In the genomic region with DNA sequence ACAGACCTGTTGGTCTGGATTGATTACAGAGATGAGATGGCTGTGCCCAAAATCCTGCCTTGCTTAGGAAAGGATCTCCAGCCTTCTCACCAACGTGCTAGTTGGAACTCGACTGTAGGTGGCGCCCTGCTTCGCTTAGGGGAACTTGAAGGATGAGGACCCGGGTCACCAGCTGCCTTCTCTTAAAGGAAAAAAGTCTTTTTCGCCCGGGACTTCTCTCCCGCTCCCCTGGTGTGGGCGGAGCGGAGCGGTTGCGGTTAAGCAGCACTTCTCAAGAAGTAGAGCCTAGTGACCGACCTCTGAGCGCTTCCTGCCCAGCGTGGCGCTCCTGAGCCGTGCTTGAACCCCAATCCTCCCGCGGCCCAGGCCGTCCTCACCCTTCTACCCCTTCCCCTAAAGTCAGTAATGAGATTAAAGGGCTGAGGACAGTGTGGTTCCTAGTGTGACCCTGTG, we compare ENCODE assay signal across 8 mouse cellular contexts. TPM values are rescaled to one million over a fixed set of nuclear protein-coding genes. Genes with fewer than 3 reads are reported as not detected.
DNase-seq lines count a peak whose midpoint lies in the region; ATAC-seq and TF ChIP-seq lines count a peak whose summit lies in the region.

No protein-coding gene starts in this region.

- peaks cover 49% of the 10 kb centered on the region for H3K27me3 ChIP-seq in forebrain, embryonic 12.5 days
- no peaks in the 10 kb centered on the region for H3K27me3 ChIP-seq in heart, embryonic 16.5 days (ENCODE audit: control insufficient read depth, insufficient read depth, low read length)
- H3K27me3 ChIP-seq in liver, embryonic 15.5 days: peaks cover 46% of the 10 kb centered on the region
- H3K27me3 ChIP-seq in neural tube, embryonic 11.5 days (ENCODE audit: control insufficient read depth, insufficient read depth, low read length): 0 out of 2 replicates have a peak, but pooled peaks cover 2% of the 10 kb centered on the region
- no peaks in the 10 kb centered on the region for H3K27me3 ChIP-seq in stomach, postnatal 0 days (ENCODE audit: control insufficient read depth, insufficient read depth, low read length)

- peak overlapping the region; percentile 32 for H3K4me3 ChIP-seq in forebrain, embryonic 12.5 days (replicated peaks)
- H3K4me3 ChIP-seq in heart, embryonic 16.5 days (ENCODE audit: low read length): peak overlapping the region; percentile 62
- H3K4me3 ChIP-seq in liver, embryonic 15.5 days (replicated peaks): peak overlapping the region; percentile 59
- peak overlapping the region; percentile 35 for H3K4me3 ChIP-seq in neural tube, embryonic 11.5 days (ENCODE audit: low read depth, low read length)
- peak overlapping the region; percentile 53 for H3K4me3 ChIP-seq in stomach, postnatal 0 days (ENCODE audit: low read depth, low read length)

- no peaks in the 10 kb centered on the region for H3K36me3 ChIP-seq in forebrain, embryonic 12.5 days (replicated peaks)
- H3K36me3 ChIP-seq in heart, embryonic 16.5 days (ENCODE audit: control insufficient read depth, insufficient read depth): no peaks in the 10 kb centered on the region
- H3K36me3 ChIP-seq in liver, embryonic 15.5 days (replicated peaks): no peaks in the 10 kb centered on the region
- H3K36me3 ChIP-seq in neural tube, embryonic 11.5 days (ENCODE audit: control insufficient read depth, insufficient read depth, low read length): no peaks in the 10 kb centered on the region
- no peaks in the 10 kb centered on the region for H3K36me3 ChIP-seq in stomach, postnatal 0 days (ENCODE audit: control insufficient read depth, insufficient read depth, low read length)

- TF ChIP-seq EP300 in stomach, postnatal 0 days (optimal IDR thresholded peaks at IDR 0.05): no peak

- TF ChIP-seq CTCF in stomach, postnatal 0 days (IDR thresholded peaks at IDR 0.05; ENCODE audit: low read depth): peak; percentile 94

- peak; percentile 92 for DNase-seq in ES-CJ7 (ENCODE audit: low read depth, low spot score)
- peak; percentile 94 to 97 for DNase-seq in kidney, postnatal 36 days
- peak; percentile 92 for DNase-seq in neural tube, embryonic 11.5 days (ENCODE audit: low spot score)
- DNase-seq in stomach, postnatal 0 days (ENCODE audit: low spot score): peak; percentile 92

- H3K4me1 ChIP-seq in forebrain, embryonic 12.5 days: peaks cover 37% of the 10 kb centered on the region
- peaks cover 25% of the 10 kb centered on the region for H3K4me1 ChIP-seq in heart, embryonic 16.5 days (ENCODE audit: control insufficient read depth, insufficient read depth, low read length)
- peaks cover 11% of the 10 kb centered on the region for H3K4me1 ChIP-seq in liver, embryonic 15.5 days (replicated peaks)
- H3K4me1 ChIP-seq in neural tube, embryonic 11.5 days (ENCODE audit: control insufficient read depth, insufficient read depth, low read length): peaks cover 9% of the 10 kb centered on the region; the same call in 1 of the 2 replicates
- H3K4me1 ChIP-seq in stomach, postnatal 0 days (replicated peaks; ENCODE audit: control insufficient read depth, insufficient read depth): no peaks in the 10 kb centered on the region; the same call in 1 of the 2 replicates

- peak overlapping the region; percentile 52 for H3K9ac ChIP-seq in forebrain, embryonic 12.5 days
- peak overlapping the region; percentile 84 for H3K9ac ChIP-seq in heart, embryonic 16.5 days (ENCODE audit: low read length)
- peak overlapping the region; percentile 63 for H3K9ac ChIP-seq in liver, embryonic 15.5 days
- peak overlapping the region; percentile 64 for H3K9ac ChIP-seq in neural tube, embryonic 11.5 days (ENCODE audit: low read length)
- peak overlapping the region; percentile 78 for H3K9ac ChIP-seq in stomach, postnatal 0 days (ENCODE audit: low read length)

- under 1% methylated on average over 20 of the region's 20 CpGs for WGBS in forebrain, embryonic 12.5 days
- under 1% methylated on average over 20 of the region's 20 CpGs for WGBS in heart, embryonic 16.5 days
- under 1% methylated on average over 20 of the region's 20 CpGs for WGBS in liver, embryonic 15.5 days (ENCODE audit: insufficient replicate concordance)
- under 1% methylated on average over 20 of the region's 20 CpGs for whole genome bisulfite sequencing in neural tube, embryonic 11.5 days
- 1% methylated on average over 20 of the region's 20 CpGs for WGBS in stomach, postnatal 0 days

- no peaks in the 10 kb centered on the region for H3K9me3 ChIP-seq in forebrain, embryonic 12.5 days
- no peaks in the 10 kb centered on the region for H3K9me3 ChIP-seq in heart, embryonic 16.5 days (replicated peaks; ENCODE audit: control insufficient read depth, low read length)
- no peaks in the 10 kb centered on the region for H3K9me3 ChIP-seq in liver, embryonic 15.5 days (replicated peaks)
- no peaks in the 10 kb centered on the region for H3K9me3 ChIP-seq in neural tube, embryonic 11.5 days (ENCODE audit: control insufficient read depth, low read length)
- H3K9me3 ChIP-seq in stomach, postnatal 0 days (ENCODE audit: control insufficient read depth, low read length): no peaks in the 10 kb centered on the region

- H3K4me2 ChIP-seq in forebrain, embryonic 12.5 days: peak overlapping the region; percentile 68
- H3K4me2 ChIP-seq in heart, embryonic 16.5 days (ENCODE audit: low read depth, low read length): peak overlapping the region; percentile 93
- peak overlapping the region; percentile 81 for H3K4me2 ChIP-seq in liver, embryonic 15.5 days
- peak overlapping the region; percentile 71 for H3K4me2 ChIP-seq in neural tube, embryonic 11.5 days (ENCODE audit: low read depth)
- peak overlapping the region; percentile 83 for H3K4me2 ChIP-seq in stomach, postnatal 0 days (replicated peaks; ENCODE audit: low read depth)

- ATAC-seq in cerebellum, adult (ENCODE audit: insufficient number of reproducible peaks, low FRiP score, low TSS enrichment): peak; percentile 82
- ATAC-seq in forebrain, embryonic 12.5 days (ENCODE audit: low FRiP score): peak; percentile 70
- ATAC-seq in heart, embryonic 16.5 days (replicated peaks; ENCODE audit: extremely low read depth, insufficient read depth, low FRiP score): peak; percentile 79
- peak; percentile 69 for ATAC-seq in liver, embryonic 15.5 days (ENCODE audit: insufficient read depth)
- ATAC-seq in neural tube, embryonic 11.5 days (ENCODE audit: insufficient read depth, low FRiP score, low TSS enrichment): peak; percentile 85
- peak; percentile 91 for ATAC-seq in stomach, postnatal 0 days (ENCODE audit: low FRiP score, low TSS enrichment)

- H3K27ac ChIP-seq in forebrain, embryonic 12.5 days: peak overlapping the region; percentile 3; the same call in 1 of the 2 replicates
- H3K27ac ChIP-seq in heart, embryonic 16.5 days (ENCODE audit: low read length): peak overlapping the region; percentile 98
- H3K27ac ChIP-seq in liver, embryonic 15.5 days (replicated peaks): peak overlapping the region; percentile 70
- H3K27ac ChIP-seq in neural tube, embryonic 11.5 days (ENCODE audit: low read depth, low read length): peak overlapping the region; percentile 47; the same call in 1 of the 2 replicates
- peak overlapping the region; percentile 97 for H3K27ac ChIP-seq in stomach, postnatal 0 days (replicated peaks)

RNA-seq across cellular contexts. Expression of gene Nfia, which starts 21.5 kb away (rescaled TPM):
- 62.1 and 67.2 TPM in 2 replicates for polyA plus RNA-seq in forebrain, embryonic 12.5 days (2016; fragmentation: Nextera tagmentation; extraction: Ambion mirVana)
- 37.3 and 42.0 TPM in 2 replicates for polyA plus RNA-seq in heart, embryonic 16.5 days (2015; fragmentation: Nextera tagmentation; extraction: Ambion mirVana)
- polyA plus RNA-seq in liver, embryonic 15.5 days (2015; fragmentation: Nextera tagmentation; extraction: Ambion mirVana): 4.1 TPM in 2 replicates
- polyA plus RNA-seq in neural tube, embryonic 11.5 days (2014; fragmentation: Nextera tagmentation; extraction: Ambion mirVana): 29.0 and 31.7 TPM in 2 replicates
- polyA plus RNA-seq in stomach, postnatal 0 days (2015; fragmentation: Nextera tagmentation; extraction: Ambion mirVana): 24.7 and 26.0 TPM in 2 replicates

RNA-seq across cellular contexts. Expression of gene E130114P18Rik, which starts 26.8 kb away (rescaled TPM):
- polyA plus RNA-seq in forebrain, embryonic 12.5 days (2016; fragmentation: Nextera tagmentation; extraction: Ambion mirVana): 50.8 and 52.3 TPM in 2 replicates
- polyA plus RNA-seq in heart, embryonic 16.5 days (2015; fragmentation: Nextera tagmentation; extraction: Ambion mirVana): 0.47 and 0.75 TPM in 2 replicates
- polyA plus RNA-seq in liver, embryonic 15.5 days (2015; fragmentation: Nextera tagmentation; extraction: Ambion mirVana): 0.10 and 0.12 TPM in 2 replicates
- 9.1 and 9.8 TPM in 2 replicates for polyA plus RNA-seq in neural tube, embryonic 11.5 days (2014; fragmentation: Nextera tagmentation; extraction: Ambion mirVana)
- polyA plus RNA-seq in stomach, postnatal 0 days (2015; fragmentation: Nextera tagmentation; extraction: Ambion mirVana): 1.2 and 1.9 TPM in 2 replicates

Comparison
In these comparisons a context has a peak if more than half of its experiments do, and no peak if none do; other contexts are left out.
1. Peak in every context shown above with its lines: DNase-seq, ATAC-seq, H3K4me3 ChIP-seq and H3K27ac ChIP-seq.
2. H3K27ac ChIP-seq: peak in every context shown above with its lines; median percentile 98 in heart, embryonic 16.5 days; 97 in stomach, postnatal 0 days; 70 in liver, embryonic 15.5 days; 47 in neural tube, embryonic 11.5 days; 3 in forebrain, embryonic 12.5 days.